Mouse (Mus musculus): Measurements from ENCODE around the gene Gm28047.

Gene Gm28047

GRCm38 (mm10) chr15:102483136-102483535 lies 141.7 kb downstream of the Gm28047 start:
- no peak for DNase-seq

- no peak for DNase-seq
Measured at GRCm38 (mm10) chr15:102474520-102474919, 150.3 kb downstream of the Gm28047 start.

Measured in right cerebral cortex, adult 18-20 months (tissue).